Mouse (Mus musculus): ENCODE data around the gene Prom1. TPM values are rescaled to one million over a fixed set of nuclear protein-coding genes. Genes with fewer than 3 reads are reported as not detected.

Gene Prom1
- total and polyA plus RNA-seq, 3 experiments = not detected

DNA sequence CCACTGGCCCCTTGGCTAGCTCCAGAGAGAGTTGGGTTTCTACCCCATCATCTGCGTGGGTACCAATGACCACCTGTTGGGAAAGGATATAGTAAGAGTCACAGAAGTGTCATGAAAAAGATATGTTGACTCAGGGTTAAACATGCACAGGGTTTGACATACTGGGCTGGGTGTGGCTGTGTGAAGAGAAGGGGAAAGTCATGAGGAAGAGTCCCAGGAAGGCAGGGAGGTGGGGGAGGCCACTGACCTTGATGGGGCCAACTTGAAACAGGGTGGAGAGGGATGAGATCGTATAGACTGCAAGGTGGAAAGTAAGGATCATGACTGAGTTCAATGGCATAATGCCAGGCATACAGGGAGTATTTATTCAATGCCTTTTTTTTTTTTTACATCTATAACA lies 121.4 kb downstream of the Prom1 start:
- H3K9me3 ChIP-seq (replicated peaks; ENCODE audit: insufficient read depth, low read length) = no peaks in the 10 kb centered on the region
- no peaks in the 10 kb centered on the region for H3K36me3 ChIP-seq (ENCODE audit: control insufficient read depth in 1 of 2, insufficient read depth in 2 of 2, low read length in 2 of 2)
- no peak for DNase-seq (ENCODE audit: low read depth, low spot score)
- TF ChIP-seq TCF12 (IDR thresholded peaks at IDR 0.05; ENCODE audit: low read depth, low read length) (no peak), POLR2A (IDR thresholded peaks at IDR 0.05; ENCODE audit: control insufficient read depth in 1 of 2, insufficient read depth in 1 of 2, low read depth in 1 of 2, low read length in 2 of 2, poor library complexity in 1 of 2) (no peak), CHD1 (IDR thresholded peaks at IDR 0.05; ENCODE audit: low read depth, low read length) (no peak), MAX (IDR thresholded peaks at IDR 0.05; ENCODE audit: low read length) (no peak), EP300 (IDR thresholded peaks at IDR 0.05; ENCODE audit: low read depth in 1 of 2, low read length in 2 of 2) (no peak), USF2 (IDR thresholded peaks at IDR 0.05; ENCODE audit: borderline replicate concordance in 1 of 2, insufficient read depth in 1 of 2, low read depth in 1 of 2, low read length in 2 of 2) (no peak), TAL1 (IDR thresholded peaks at IDR 0.05; ENCODE audit: low read length) (no peak), NELFE (IDR thresholded peaks at IDR 0.05; ENCODE audit: low read depth, low read length) (no peak), HCFC1 (IDR thresholded peaks at IDR 0.05; ENCODE audit: low read depth, low read length) (no peak), MEF2A (IDR thresholded peaks at IDR 0.05; ENCODE audit: extremely low read depth, insufficient replicate concordance, low read depth, low read length, poor library complexity, severe bottlenecking) (no peak), ELF1 (IDR thresholded peaks at IDR 0.05; ENCODE audit: low read depth, low read length) (no peak), POLR2AphosphoS5 (IDR thresholded peaks at IDR 0.05; ENCODE audit: borderline replicate concordance, low read depth, low read length) (no peak), SIN3A (IDR thresholded peaks at IDR 0.05; ENCODE audit: low read length) (no peak)
- no peak overlapping the region for H3K27ac ChIP-seq (ENCODE audit: control insufficient read depth, low read depth, low read length)
- H3K27me3 ChIP-seq (ENCODE audit: control insufficient read depth in 1 of 2, insufficient read depth in 2 of 2, low read length in 2 of 2) = no peaks in the 10 kb centered on the region; a peak in 1 of 4 replicates
- no peaks in the 10 kb centered on the region for H3K79me2 ChIP-seq (ENCODE audit: control insufficient read depth, insufficient read depth, low read length, poor library complexity)
- H3K4me3 ChIP-seq (ENCODE audit: control insufficient read depth in 1 of 2, insufficient read depth in 1 of 2, low read depth in 2 of 2, low read length in 2 of 2) = no peak overlapping the region
- H3K9ac ChIP-seq (ENCODE audit: control insufficient read depth, low read depth, low read length, poor library complexity, severe bottlenecking) = no peak overlapping the region
- no peaks in the 10 kb centered on the region for H3K4me1 ChIP-seq (ENCODE audit: control insufficient read depth in 1 of 2, insufficient read depth in 2 of 2, low read length in 2 of 2)

DNA sequence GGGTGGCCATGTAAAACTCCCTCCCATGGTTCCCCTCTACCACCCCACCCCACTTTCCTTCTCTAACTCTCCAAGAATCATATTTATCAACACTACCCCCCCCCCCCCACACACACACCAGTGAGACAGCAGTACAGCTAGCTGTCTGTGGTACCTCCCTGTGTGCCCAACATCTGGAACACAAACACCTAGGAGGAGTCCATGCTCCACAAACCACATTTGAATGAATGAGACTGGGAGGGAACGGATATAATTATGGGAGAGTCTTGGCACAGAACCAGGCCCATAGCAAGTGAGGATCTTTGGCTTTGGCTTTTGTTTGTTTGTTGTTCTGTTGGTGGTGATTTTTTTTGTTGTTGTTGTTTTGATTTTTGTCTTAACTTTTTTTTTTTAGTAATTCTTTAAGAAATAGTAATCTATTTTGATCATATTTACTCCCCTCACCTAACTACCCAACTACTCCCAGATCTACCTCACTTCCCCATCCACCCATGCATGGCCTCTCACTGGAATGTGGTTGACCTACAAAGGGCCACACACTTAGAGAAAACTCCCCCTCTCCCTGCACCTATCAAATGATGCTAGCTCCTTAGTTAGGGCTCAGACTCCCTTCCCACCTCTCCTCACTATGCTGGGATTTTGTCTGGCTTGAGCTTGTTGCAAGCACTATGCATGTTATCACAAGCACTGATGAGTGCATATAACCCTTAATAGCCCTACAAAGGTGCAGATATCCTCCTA lies 124.8 kb downstream of the Prom1 start:
- H3K79me2 ChIP-seq (ENCODE audit: control insufficient read depth, insufficient read depth, low read length, poor library complexity) = no peaks in the 10 kb centered on the region
- no peak overlapping the region for H3K9ac ChIP-seq (ENCODE audit: control insufficient read depth, low read depth, low read length, poor library complexity, severe bottlenecking)
- TF ChIP-seq JUND (IDR thresholded peaks at IDR 0.05; ENCODE audit: low read depth, low read length) (no peak), HCFC1 (IDR thresholded peaks at IDR 0.05; ENCODE audit: low read depth, low read length) (no peak), MYC (IDR thresholded peaks at IDR 0.05; ENCODE audit: low read depth, low read length) (no peak), TBP (IDR thresholded peaks at IDR 0.05; ENCODE audit: low read depth, low read length) (no peak), POLR2A (IDR thresholded peaks at IDR 0.05; ENCODE audit: control insufficient read depth in 1 of 2, insufficient read depth in 1 of 2, low read depth in 1 of 2, low read length in 2 of 2, poor library complexity in 1 of 2) (no peak), POLR2AphosphoS5 (IDR thresholded peaks at IDR 0.05; ENCODE audit: borderline replicate concordance, low read depth, low read length) (no peak), MAFK (IDR thresholded peaks at IDR 0.05; ENCODE audit: borderline replicate concordance, low read depth, low read length) (no peak), ETS1 (IDR thresholded peaks at IDR 0.05; ENCODE audit: low read depth, low read length) (no peak), UBTF (IDR thresholded peaks at IDR 0.05; ENCODE audit: borderline replicate concordance, insufficient read depth, low read depth, low read length) (no peak), ELF1 (IDR thresholded peaks at IDR 0.05; ENCODE audit: low read depth, low read length) (no peak), MAZ (IDR thresholded peaks at IDR 0.05; ENCODE audit: low read depth, low read length) (no peak), CTCF (IDR thresholded peaks at IDR 0.05 in 2 of 3, conservative IDR thresholded peaks at IDR 0.05 in 1 of 3; ENCODE audit: control insufficient read depth in 1 of 3, insufficient read depth in 1 of 3, low read depth in 2 of 3, low read length in 3 of 3, poor library complexity in 1 of 3, severe bottlenecking in 1 of 3) (no peak), ZKSCAN1 (IDR thresholded peaks at IDR 0.05; ENCODE audit: low read depth, low read length) (no peak), EP300 (IDR thresholded peaks at IDR 0.05; ENCODE audit: low read depth in 1 of 2, low read length in 2 of 2) (no peak)
- H3K9me3 ChIP-seq (replicated peaks; ENCODE audit: insufficient read depth, low read length) = no peaks in the 10 kb centered on the region
- no peak overlapping the region for H3K4me3 ChIP-seq (ENCODE audit: control insufficient read depth in 1 of 2, insufficient read depth in 1 of 2, low read depth in 2 of 2, low read length in 2 of 2)
- DNase-seq (ENCODE audit: low read depth, low spot score) = no peak
- no peaks in the 10 kb centered on the region for H3K36me3 ChIP-seq (ENCODE audit: control insufficient read depth in 1 of 2, insufficient read depth in 2 of 2, low read length in 2 of 2)
- H3K27me3 ChIP-seq (ENCODE audit: control insufficient read depth in 1 of 2, insufficient read depth in 2 of 2, low read length in 2 of 2) = no peaks in the 10 kb centered on the region
- H3K4me1 ChIP-seq (ENCODE audit: control insufficient read depth in 1 of 2, insufficient read depth in 2 of 2, low read length in 2 of 2) = no peaks in the 10 kb centered on the region
- H3K27ac ChIP-seq (ENCODE audit: control insufficient read depth, low read depth, low read length) = no peak overlapping the region
